Mouse (Mus musculus) stomach, embryonic 16.5 days (tissue): ENCODE data around the gene Ago1. TPM values are rescaled to one million over a fixed set of nuclear protein-coding genes. Genes with fewer than 3 reads are reported as not detected.

Source experiments
- ATAC-seq: fragments of 200-750 bp; cut with Nextera tagmentation; 2 replicates; pipeline ENCODE4 v1.8.0; 2017; ENCODE audit warnings: moderate number of reproducible peaks, moderate TSS enrichment; ENCODE audit not compliant: insufficient read depth, low FRiP score
- H3K27ac ChIP-seq: fragments of 300-500 bp; sonication (generic); 2 replicates; pipeline ENCODE4 v1.5.1; 2014; ENCODE audit warnings: low read length
- H3K27me3 ChIP-seq: fragments of 300-500 bp; sonication (generic); 2 replicates; pipeline ENCODE4 v1.6.1; 2014; ENCODE audit warnings: low read length, control low read depth, mixed read lengths; ENCODE audit not compliant: control insufficient read depth, insufficient read depth
- H3K36me3 ChIP-seq: fragments of 300-500 bp; sonication (generic); 2 replicates; pipeline ENCODE4 v1.6.1; 2014; ENCODE audit warnings: low read length; ENCODE audit not compliant: control insufficient read depth, insufficient read depth
- H3K4me1 ChIP-seq: fragments of 300-500 bp; sonication (generic); 2 replicates; pipeline ENCODE4 v1.6.1; 2014; ENCODE audit warnings: low read length, control low read depth, mixed read lengths; ENCODE audit not compliant: control insufficient read depth, insufficient read depth
- H3K4me2 ChIP-seq: fragments of 300-500 bp; sonication (generic); 2 replicates; pipeline ENCODE4 v1.6.1; 2014; ENCODE audit warnings: low read depth, low read length, mixed read lengths
- H3K4me3 ChIP-seq: fragments of 300-500 bp; sonication (generic); replicated peaks from 2 replicates; pipeline ENCODE4 v1.5.1; 2014; ENCODE audit warnings: mild to moderate bottlenecking, low read length
- H3K9ac ChIP-seq: fragments of 300-500 bp; sonication (generic); 2 replicates; pipeline ENCODE4 v1.6.1; 2014; ENCODE audit warnings: low read length
- H3K9me3 ChIP-seq: fragments of 300-500 bp; sonication (generic); replicated peaks from 2 replicates; pipeline ENCODE4 v1.6.1; 2016; ENCODE audit warnings: low read length, control low read depth; ENCODE audit not compliant: control insufficient read depth
- WGBS: fragments of 180-500 bp; shearing (Covaris S2); extraction: QIAGEN DNeasy Blood & Tissue Kit; methylation state at CpG from one replicate; pipeline ENCODE4 v1.1.7; 2014; 5-methylcytosine and 5-hydroxymethylcytosine counted together
- polyA plus RNA-seq: library from polyadenylated mRNA; unstranded; fragments of >200 nt; fragmentation: Nextera tagmentation; extraction: Ambion mirVana; gene quantifications from 2 replicates; pipeline ENCODE4 v1.2.1, GENCODE M21; 2015

Gene Ago1
- polyA plus RNA-seq, 1 experiment from 2014 or later, result 4.3 TPM

DNA sequence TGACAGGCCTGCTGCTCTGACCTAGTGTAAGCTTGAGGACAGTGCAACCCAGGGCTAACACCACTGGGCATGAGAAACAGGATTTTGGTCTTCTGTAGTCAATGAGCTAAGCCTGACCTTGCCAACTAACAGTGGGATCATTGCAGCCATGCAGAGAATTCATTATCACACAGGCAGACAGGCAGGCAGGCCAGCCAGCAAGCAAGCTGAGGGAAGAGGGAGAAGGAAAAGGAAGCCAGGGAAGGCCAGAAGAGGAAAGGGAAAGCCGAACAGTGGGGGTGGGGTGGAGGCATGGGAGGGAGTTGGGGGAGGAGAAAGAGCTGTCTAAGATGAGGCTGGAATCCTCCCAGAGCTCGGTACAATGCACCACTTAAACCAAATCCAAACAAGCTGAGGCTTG, 32.1 kb downstream of the Ago1 start:
- H3K4me1 ChIP-seq, result no peaks in the 10 kb centered on the region
- no peak overlapping the region for H3K4me2 ChIP-seq
- no peaks in the 10 kb centered on the region for H3K27me3 ChIP-seq
- peaks cover 5% of the 10 kb centered on the region; the same call in 1 of the 2 replicates for H3K36me3 ChIP-seq
- no peak for ATAC-seq
- H3K4me3 ChIP-seq, result no peak overlapping the region
- no peak overlapping the region for H3K27ac ChIP-seq
- no peaks in the 10 kb centered on the region for H3K9me3 ChIP-seq
- 26% methylated on average over 2 of the region's 2 CpGs for WGBS
- no peak overlapping the region for H3K9ac ChIP-seq

DNA sequence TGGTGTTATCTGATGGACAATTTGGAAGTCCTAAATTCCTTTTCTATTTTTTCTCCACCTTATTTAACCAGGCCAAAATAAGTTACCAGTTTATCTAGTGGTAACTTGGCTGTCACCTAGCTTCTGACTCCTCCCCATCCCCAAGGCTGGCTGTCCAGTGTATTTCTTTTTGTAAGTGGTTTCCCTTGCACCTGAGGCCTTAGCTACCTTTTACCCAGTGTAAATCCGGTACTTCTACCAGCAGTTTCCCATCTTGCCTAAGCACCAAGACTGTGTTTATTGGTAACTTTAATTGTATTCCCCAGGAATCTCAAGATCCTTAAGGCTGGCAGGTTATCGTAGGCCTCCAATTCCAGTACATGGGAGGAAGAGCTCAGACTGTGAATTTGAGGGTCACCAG, 34.3 kb downstream of the Ago1 start:
- no peaks in the 10 kb centered on the region for H3K9me3 ChIP-seq
- peaks cover 2% of the 10 kb centered on the region; the same call in 1 of the 2 replicates for H3K36me3 ChIP-seq
- H3K4me1 ChIP-seq, result no peaks in the 10 kb centered on the region
- no peaks in the 10 kb centered on the region for H3K27me3 ChIP-seq
- no peak overlapping the region for H3K9ac ChIP-seq
- no peak overlapping the region for H3K4me3 ChIP-seq
- H3K4me2 ChIP-seq, result no peak overlapping the region
- no peak overlapping the region for H3K27ac ChIP-seq
- 89% methylated on average over 2 of the region's 2 CpGs for WGBS
- ATAC-seq, result no peak

DNA sequence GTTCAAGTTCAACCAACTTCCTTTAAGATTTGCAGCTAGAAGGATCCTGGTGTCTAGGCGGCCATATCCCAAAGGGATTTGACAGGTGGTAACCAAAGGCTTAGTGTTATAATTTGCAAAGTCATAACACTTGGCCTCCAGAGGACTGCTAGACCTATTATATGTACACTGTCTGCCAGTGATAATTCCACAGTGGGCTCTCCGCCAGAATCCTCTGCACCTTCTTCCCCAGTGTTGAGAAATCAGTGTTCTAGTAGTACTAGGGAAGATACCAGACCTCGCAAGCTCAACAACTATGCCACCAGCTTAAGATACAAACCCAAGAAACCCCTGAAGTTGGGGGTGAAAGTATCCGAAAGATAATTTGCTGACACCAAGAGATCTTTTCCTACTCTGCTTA, 35.2 kb downstream of the Ago1 start:
- Histone ChIP-seq H3K4me2 (no peak overlapping the region), H3K36me3 (no peaks in the 10 kb centered on the region), H3K27me3 (no peaks in the 10 kb centered on the region), H3K27ac (no peak overlapping the region), H3K9ac (no peak overlapping the region), H3K9me3 (no peaks in the 10 kb centered on the region), H3K4me3 (no peak overlapping the region), H3K4me1 (peaks cover 5% of the 10 kb centered on the region; the same call in 1 of the 2 replicates)
- 83% methylated on average over 4 of the region's 4 CpGs for WGBS
- ATAC-seq, result no peak

DNA sequence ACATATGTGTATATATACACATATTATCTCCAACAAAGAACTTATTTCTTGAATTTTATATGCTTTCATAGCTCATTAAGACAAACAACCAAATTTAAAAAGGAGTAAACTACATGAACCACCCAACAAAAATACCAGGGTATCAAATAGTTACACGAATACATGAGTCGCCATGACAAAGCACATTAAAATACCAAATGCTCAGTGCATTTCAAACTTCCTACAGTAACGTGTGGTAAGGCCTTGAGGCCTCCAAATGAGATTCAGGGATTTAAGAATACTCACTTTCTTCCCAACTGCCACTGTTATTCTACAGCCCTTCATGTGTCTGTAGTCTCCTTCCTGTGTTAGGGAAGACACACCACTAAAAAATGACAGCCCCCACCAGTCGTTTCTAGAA, 36.6 kb downstream of the Ago1 start:
- Histone ChIP-seq H3K9me3 (no peaks in the 10 kb centered on the region), H3K4me1 (peaks cover 5% of the 10 kb centered on the region; the same call in 1 of the 2 replicates), H3K4me3 (no peak overlapping the region), H3K27me3 (no peaks in the 10 kb centered on the region), H3K9ac (no peak overlapping the region), H3K4me2 (no peak overlapping the region), H3K36me3 (no peaks in the 10 kb centered on the region), H3K27ac (no peak overlapping the region)
- no peak for ATAC-seq
- WGBS, result 71% methylated on average over 4 of the region's 4 CpGs

DNA sequence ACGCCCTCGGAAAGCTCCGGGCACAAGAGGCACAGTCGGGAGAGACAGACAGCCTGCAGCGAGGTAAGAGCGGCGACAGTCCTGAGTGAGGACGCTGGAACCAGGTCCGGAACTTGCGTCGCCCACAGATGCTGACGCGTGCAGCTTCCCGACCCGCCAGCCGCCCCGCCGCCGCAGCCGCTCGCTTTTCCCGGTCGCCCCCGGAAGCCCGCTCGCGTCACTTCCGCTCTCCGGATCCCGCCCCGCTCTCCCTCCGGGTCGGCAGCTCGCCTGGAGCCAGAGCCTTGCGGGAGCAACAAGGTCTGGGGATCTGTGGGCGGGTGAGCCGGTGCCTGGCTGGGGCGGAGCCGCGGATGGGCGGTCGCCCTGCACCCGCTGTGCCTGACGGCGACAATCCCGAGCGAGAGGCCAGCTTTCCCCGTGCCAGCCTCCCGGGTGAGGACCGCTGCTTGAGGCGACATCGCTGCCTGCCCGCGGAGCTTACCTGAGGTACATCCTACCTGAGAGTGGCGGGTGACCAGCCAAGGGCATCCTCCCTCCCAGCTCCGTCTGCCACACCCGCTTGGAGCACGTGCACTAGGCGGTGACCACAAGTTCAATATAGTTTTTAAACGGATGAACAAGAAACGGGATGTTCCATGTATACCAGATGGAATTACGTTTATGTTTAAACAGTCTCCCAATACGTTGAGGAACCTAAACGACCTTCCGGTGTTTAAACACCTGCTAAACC, 38.9 kb downstream of the Ago1 start, which contains the start of gene Ago3:
Ago3 (minus strand) TSS at position 210 of the 733 bp plus-strand sequence.
- Histone ChIP-seq H3K36me3 (no peaks in the 10 kb centered on the region), H3K4me3 (peak within 1 kb of the TSS; percentile 91), H3K27ac (peak within 1 kb of the TSS; percentile 84), H3K4me2 (peak within 1 kb of the TSS; percentile 94), H3K9ac (peak within 1 kb of the TSS; percentile 90), H3K9me3 (no peaks in the 10 kb centered on the region), H3K27me3 (no peaks in the 10 kb centered on the region), H3K4me1 (peaks cover 5% of the 10 kb centered on the region; the same call in 1 of the 2 replicates)
- peak; percentile 98 for ATAC-seq
- WGBS, result under 1% methylated on average over 65 of the region's 65 CpGs

DNA sequence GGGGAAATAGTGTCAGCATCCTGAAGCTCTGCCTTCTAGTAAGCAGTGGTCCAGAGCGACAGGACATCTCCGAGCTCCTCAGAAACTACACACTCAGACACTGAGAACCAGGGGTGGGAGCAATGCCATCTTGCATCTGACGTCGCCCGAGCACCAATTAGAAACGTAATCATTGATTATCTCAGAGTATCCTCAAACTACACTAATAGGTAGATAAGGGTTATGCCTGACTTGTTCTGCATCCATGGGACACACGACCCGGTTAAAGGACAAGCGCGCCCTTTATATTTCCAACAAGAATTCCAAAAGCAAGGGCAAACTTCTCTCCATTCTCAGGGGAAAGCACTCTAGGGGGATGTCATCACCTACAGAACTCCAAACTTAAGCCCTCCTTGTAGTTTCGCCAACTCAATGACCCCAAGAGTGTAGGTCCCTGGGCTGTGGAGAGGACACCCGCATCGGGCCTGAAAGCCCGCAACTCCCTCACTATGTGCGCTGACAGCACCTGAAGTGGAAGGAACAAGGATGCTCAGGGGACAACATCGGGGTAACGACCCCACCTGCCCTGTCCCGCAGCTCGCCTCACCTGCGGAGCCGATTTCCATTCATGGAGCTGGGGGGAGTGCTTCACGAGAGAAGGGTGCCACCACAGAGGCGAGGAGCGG, 39.6 kb downstream of the Ago1 start:
- peak overlapping the region; percentile 91 for H3K4me3 ChIP-seq
- under 1% methylated on average over 24 of the region's 24 CpGs for WGBS
- H3K27ac ChIP-seq, result peak overlapping the region; percentile 84
- ATAC-seq, result no peak
- H3K36me3 ChIP-seq, result no peaks in the 10 kb centered on the region
- H3K4me2 ChIP-seq, result peak overlapping the region; percentile 94
- H3K4me1 ChIP-seq, result peaks cover 5% of the 10 kb centered on the region; the same call in 1 of the 2 replicates
- H3K9me3 ChIP-seq, result no peaks in the 10 kb centered on the region
- H3K27me3 ChIP-seq, result no peaks in the 10 kb centered on the region
- peak overlapping the region; percentile 90 for H3K9ac ChIP-seq

DNA sequence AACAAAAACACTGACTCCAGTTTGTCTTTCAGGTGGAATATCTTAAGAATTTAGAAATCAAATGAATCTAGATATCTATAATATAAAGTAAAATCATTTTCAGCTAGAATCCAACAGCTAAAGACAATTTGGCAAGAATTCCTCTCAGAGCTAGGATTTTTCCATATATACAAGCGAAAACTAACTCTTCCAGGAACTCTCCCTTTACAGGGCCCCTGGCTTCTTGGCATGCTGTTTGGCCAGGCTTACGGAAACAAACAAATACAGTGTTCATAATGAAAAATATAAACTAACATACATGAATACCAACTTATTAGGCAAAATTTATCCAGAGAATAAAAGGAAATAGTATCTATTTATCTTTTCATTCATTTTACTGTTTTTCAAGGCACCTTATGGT, 44.5 kb downstream of the Ago1 start:
- no peak for ATAC-seq
- no peaks in the 10 kb centered on the region for H3K36me3 ChIP-seq
- H3K4me2 ChIP-seq, result no peak overlapping the region
- no peak overlapping the region for H3K4me3 ChIP-seq
- H3K9me3 ChIP-seq, result no peaks in the 10 kb centered on the region
- H3K27ac ChIP-seq, result no peak overlapping the region
- H3K27me3 ChIP-seq, result no peaks in the 10 kb centered on the region
- 70% methylated on average over 2 of the region's 2 CpGs for WGBS
- peaks cover 5% of the 10 kb centered on the region; the same call in 1 of the 2 replicates for H3K4me1 ChIP-seq
- no peak overlapping the region for H3K9ac ChIP-seq

DNA sequence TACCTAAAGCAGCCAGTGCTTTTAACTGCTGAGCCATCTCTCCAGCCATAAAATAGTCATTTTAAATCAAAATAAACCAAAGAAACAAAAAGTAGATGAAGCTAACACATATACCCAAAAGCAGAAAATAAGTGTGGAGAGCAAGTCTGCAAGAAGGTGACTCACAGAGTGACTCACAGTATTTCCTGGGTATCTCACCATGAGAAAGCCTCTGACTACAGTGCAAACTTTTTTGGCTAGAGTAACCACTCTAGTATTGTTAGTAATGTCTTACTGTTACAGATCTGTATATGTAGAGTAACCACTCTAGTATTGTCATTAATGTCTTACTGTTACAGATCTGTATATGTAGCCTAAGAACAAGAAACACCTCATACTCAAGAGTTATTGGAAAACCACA, 52.7 kb downstream of the Ago1 start:
- no peak for ATAC-seq
- Histone ChIP-seq H3K4me2 (no peak overlapping the region), H3K36me3 (no peaks in the 10 kb centered on the region), H3K4me3 (no peak overlapping the region), H3K27ac (no peak overlapping the region), H3K9me3 (no peaks in the 10 kb centered on the region), H3K27me3 (no peaks in the 10 kb centered on the region), H3K4me1 (no peaks in the 10 kb centered on the region), H3K9ac (no peak overlapping the region)

DNA sequence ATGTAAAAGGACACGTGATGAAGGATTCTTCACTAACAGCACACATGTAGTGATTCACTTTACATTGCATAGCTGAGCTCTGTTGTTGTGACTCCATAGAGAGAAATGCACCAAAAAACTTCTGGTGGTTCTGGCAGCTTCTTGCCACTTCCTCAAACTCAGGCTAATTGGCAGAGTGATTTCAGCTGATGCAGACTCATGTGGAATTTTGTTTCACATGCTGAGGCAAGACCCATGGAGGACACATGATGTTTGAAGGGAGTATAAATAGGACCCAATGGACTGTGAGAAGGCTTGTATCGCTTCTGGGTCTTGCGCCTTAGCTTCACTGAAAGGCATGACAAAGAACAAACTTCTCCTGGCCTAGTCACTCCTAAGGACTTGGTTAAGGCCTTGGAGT, 55.9 kb downstream of the Ago1 start:
- Histone ChIP-seq H3K9me3 (no peaks in the 10 kb centered on the region), H3K9ac (no peak overlapping the region), H3K4me2 (no peak overlapping the region), H3K27ac (no peak overlapping the region), H3K4me3 (no peak overlapping the region), H3K36me3 (no peaks in the 10 kb centered on the region), H3K27me3 (no peaks in the 10 kb centered on the region), H3K4me1 (no peaks in the 10 kb centered on the region)
- no peak for ATAC-seq
- 89% methylated on average over 3 of the region's 3 CpGs for WGBS
